Mouse (Mus musculus) erythroblast, embryonic 14.5 days (primary cell): ENCODE measurements around the gene Ppp1r2.

ENCODE experiments used
- GATA1 ChIP-seq: IDR thresholded peaks from 2 replicates; pipeline ENCODE4 v1.6.1; 2012; ENCODE audit warnings: low read length, inconsistent platforms, mixed read lengths
- TAL1 ChIP-seq: IDR thresholded peaks from 3 replicates; pipeline ENCODE4 v1.6.1; 2012; ENCODE audit warnings: low read length, inconsistent platforms, mixed read lengths

DNA sequence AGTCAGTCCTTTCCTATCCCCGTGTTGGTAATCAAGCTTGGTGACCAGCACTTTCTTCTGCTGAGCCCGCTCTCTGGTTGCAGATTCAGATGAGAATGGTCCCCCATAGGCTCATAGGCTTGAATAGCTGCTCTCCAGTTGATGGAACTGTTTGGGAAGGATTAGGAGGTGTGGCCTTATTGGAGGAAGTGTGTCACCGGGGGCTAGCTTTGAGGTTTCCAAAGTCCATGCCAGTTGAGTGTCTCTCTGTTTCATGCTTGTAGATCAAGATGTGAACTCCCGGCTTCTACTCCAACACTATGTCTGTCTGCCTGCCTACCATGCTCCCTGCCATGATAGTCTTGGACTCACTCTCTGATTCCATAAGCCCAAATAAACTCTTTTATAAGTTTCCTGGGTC, 59.8 kb downstream of the Ppp1r2 start:
- TF ChIP-seq GATA1: no peak
- no peak for TF ChIP-seq TAL1
